Mouse (Mus musculus): ENCODE data around the gene Dnase2b.

GRCm38 (mm10) chr3:146562936-146563335, 52.5 kb downstream of the Dnase2b start:
- TF ChIP-seq CTCF (IDR thresholded peaks at IDR 0.05; ENCODE audit: insufficient read depth, low read length) (no peak), POLR2A (IDR thresholded peaks at IDR 0.05; ENCODE audit: borderline replicate concordance, extremely low read depth, low read depth, low read length) (no peak)
